Mouse (Mus musculus): ENCODE data around the gene Ccdc84.
"Not testable (repeated sequence)": the region's sequence is repeated elsewhere in the genome, so short reads cannot be mapped to it uniquely, and the experiment has no call there.

Ccdc84 gene

DNA sequence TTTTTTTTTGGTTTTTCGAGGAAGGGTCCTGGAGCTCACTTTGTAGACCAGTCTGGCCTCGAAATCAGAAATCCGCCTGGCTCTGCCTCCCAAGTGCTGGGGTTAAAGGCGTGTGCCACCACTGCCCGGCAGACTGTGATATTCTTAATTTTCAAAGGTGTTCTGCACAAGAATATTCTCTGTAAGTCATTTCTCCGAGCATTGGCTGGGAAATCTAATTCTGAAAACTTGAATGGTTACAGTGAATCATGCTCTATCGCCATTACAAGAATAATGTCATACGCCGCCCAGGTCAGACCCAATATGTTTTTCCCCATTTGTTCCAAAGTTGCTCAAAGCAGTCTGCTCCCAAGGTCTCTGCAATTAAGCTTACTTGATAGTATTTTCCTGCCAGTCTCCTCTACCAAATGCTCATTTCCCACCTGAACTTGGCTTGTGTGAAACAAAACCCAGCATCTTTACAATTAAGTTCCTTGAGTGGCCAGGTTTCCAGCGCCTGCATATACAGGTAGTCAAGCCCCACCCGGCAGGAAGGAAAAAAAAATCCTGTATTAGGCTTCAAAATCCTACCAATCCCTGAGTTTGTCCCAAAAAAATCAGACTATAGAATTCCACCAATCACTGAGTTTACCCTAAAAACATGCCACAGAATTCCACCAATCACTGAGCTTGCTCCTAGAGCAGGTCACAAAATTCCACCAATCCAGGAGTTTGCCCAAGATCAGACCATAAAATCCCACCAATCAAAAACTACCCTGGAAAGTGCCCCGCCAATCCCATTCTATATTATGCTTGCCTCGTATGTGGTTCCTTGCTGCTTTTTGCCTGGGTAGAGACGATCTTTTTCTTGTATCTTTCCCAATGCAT lies at the start of gene Ccdc84:
Gene Ccdc84 (minus strand): TSS at position 51 of the 867 bp plus-strand sequence.
- no peak for DNase-seq (ENCODE audit: low spot score in 2 of 2)

DNA sequence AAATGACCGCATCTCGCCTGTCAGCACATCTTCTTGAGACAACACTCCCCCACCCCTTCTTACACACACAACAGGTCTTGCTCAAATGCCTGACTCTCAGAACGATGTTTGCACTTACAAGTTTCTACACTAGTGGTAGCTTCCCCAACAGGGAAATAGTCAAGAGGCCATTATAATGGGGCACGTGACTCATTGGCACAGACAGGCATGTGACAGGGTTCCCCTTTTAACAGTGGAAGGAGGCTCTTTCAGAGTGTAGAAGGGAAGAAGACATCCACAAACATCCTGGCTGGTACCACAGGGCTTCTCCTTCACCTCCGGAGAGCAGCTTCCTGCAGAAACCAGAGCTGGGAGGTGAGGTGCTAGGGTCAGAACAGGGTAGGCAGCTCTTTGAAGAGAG lies 43.6 kb upstream of the Ccdc84 start:
- DNase-seq (ENCODE audit: low spot score in 2 of 2), result no peak

DNA sequence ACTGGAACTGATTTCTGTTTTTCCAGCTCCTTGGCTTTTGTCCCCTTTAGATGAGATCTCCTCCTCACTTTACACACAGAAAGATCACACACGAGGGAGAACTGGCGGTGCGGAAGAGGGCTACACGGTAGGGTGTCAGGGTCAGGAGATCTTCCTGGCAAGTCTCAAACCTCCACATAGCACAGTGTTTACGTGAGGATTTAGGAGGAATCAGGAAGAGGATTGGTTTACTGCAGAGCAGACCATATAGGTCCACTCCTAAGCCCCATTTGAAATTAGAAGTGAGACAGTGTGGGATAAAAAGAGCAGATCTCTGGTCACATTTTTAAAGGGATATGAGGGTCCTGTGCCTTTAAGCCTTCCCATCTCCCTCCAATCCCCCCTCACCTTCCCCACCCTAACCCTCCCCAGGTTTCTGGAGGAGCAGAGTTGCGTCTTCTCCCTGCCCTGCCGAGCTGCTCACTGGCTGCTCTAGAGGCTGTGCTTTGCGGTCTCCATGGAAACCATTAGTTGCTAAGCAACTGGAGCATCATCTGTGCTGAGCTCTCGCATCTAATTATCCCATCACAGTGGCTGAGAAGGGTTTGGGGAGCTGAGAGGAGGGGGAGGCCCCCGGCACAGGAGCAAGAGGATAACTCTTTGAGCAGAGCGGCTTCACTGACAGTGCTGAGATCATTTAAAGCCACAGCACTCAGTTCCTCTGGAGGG lies 38.8 kb upstream of the Ccdc84 start:
- peak; percentile 91 to 95 for DNase-seq (ENCODE audit: low spot score in 2 of 2)

DNA sequence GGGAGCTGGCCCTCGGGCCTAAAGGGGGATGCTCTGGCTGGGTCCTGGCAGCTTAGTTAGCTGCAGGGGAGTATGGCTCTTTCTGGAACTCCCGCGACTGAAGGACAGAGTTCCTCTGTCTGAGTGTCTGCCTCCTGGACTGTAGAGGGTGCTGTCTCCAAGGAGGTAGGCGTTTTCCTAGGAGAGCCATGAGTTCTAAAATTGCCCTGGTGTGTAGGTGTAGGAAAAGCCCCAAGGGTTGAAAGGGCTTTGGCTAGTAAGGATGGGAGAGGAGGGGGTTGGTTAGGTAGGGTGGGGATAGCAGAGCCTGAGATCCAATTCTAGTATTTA lies 36.5 kb upstream of the Ccdc84 start, which contains the start of gene Upk2:
Gene Upk2 (minus strand): TSS at position 86 of the 330 bp plus-strand sequence.
- DNase-seq (ENCODE audit: low spot score in 2 of 2), result no peak

DNA sequence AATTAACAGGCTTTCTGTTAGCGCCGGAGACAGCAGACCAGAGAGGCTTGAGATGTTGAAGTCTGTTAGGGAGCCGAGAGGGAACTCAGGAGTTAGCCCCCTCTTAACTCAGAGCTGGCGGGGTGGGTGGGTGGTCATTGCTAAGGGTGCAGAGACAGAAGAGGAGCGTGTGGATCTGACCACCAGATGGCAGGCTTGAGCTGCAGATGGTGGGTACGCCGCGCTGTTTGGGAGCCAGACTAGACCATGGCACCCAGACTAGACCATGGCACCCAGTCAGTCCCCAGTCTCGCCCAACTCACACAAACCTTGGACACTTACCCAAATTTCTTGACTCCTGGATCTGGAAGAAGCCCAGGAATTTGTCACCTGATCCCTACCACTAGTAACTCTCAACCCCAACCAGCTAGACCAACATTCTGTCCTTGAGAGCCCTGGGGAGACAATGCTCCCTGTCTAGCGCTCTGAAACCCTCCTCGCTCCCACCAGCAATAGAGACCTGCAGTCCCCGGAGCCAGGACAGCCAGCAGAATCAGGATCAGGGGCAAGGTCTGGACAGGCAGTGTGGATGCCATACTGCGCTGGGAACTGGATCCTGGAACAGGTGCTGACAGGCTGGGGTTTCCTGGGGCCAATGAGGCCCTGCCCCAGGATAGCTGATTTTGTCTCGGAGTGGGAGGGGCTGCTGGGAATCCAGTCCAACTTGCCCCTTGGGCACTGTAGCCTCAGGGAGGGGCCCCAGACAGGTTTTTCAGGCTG lies 35.9 kb upstream of the Ccdc84 start:
- DNase-seq (ENCODE audit: low spot score in 2 of 2), result peak in 1 of 2 experiments; percentile 87

DNA sequence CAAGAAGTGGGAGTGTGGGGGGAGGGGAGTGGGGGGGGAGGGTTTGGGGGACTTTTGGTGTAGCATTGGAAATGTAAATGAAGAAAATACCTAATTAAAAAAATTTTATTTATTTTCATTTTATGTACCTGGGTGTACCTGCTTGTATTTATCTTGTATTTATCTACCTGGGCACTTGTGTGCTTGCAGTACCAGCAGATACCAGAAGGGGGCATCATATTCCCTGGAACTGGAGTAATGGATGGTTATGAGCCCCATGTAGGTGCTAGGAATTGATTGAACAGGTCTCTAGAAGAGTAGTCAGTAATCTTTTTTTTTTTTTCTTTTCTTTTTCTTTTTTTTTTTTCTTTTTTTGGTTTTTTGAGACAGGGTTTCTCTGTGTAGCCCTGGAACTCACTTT lies 32.0 kb upstream of the Ccdc84 start:
- DNase-seq (ENCODE audit: low spot score in 2 of 2), result no peak

DNA sequence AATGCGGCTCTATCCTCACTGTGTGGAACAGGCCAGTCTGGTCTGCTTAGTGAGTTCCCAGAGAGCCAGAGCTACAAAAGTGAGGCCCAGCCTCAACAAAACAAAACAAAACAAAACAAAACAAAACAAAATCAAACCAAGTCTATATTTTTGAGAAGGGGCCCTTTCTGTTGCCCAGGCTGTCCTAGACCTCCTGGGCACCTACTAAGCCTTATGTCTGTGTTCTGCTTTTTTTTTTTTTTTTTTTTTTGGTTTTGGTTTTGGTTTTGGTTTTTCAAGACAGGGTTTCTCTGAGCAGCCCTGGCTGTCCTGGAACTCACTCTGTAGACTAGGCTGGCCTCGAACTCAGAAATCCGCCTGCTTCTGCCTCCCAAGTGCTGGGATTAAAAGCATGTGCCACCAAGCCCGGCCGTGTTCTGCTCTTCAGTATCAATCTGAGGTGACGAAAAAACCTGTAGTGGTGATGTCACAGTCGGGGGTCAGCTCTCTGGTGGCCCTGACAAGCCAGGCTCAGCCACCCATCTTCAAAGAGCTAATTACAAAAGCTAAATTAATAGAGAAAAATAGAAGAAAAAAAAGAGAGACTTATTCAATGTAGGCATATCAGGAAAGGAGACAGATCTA lies 26.1 kb upstream of the Ccdc84 start:
- DNase-seq (ENCODE audit: low spot score in 2 of 2), result not testable (repeated sequence)

DNA sequence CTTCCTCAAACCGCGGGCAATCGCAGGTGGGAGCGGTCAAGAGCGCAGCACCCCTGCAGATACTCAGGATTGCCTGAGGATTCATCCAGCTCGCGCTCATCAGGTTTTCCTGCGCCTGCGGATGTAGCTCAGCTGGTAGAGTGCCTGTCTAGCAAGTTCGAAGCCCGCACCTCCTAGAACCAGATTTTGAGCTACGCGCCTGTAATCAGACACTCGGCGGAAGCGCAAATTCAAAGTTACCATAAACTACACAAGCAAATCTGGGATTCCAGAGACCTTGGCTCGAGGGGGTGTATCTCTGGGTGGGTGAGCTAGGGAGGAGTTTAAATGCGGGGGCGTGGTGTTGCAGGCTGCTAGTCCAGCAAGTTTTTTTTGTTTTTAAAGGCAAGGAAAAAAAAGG lies 22.6 kb upstream of the Ccdc84 start, which contains the start of gene Foxr1:
Gene Foxr1 (minus strand): TSS at position 176 of the 400 bp plus-strand sequence.
- DNase-seq (ENCODE audit: low spot score in 2 of 2), result no peak

DNA sequence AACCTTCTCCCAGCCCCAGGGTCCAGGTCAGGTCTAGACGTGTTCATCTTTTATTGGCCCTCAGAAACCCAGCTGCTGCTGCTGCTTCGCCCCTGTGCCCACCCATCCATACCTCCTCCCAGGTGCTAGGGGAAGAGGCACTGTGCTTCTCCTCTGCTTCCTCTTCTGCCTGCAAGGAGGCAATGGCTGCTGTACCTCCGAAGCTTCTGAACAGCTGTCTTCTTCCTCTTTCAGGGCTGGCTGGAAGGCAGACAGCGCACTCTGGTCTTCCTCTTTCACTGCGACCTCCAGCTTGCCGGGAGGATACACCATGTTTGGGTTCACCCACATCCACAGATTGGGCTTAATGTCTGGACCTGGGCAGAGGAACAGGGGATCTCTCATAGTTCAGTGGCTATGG lies 17.4 kb upstream of the Ccdc84 start:
- no peak for DNase-seq (ENCODE audit: low spot score in 2 of 2)

DNA sequence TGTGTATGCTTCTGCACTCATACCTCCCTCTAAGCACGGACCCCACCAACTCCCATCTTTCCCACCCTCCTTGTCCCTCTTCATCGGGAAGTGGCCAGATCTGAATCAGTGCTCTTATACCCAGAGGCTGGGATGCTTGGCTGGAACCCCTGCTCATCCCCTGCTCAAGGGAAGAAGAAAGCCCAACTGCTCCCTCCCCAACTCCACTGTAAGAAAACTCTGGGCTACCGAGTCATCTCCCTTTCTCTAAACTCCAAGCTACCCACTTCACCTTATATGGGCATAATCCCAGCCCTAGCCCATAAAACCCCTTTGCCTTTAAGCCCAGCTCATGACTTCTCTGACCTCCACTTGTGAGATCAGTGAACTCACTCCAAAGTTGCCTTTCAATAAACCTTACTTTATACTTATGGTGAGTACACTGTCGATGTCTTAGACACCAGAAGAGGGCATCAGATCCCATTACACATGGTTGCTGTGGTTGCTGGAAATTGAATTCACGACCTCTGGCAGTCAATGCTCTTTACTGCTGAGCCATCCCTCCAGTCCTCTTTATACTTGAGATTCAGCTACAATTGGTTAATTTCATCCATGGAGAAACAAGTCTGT lies 14.3 kb upstream of the Ccdc84 start:
- DNase-seq (ENCODE audit: low spot score in 2 of 2), result no peak

DNA sequence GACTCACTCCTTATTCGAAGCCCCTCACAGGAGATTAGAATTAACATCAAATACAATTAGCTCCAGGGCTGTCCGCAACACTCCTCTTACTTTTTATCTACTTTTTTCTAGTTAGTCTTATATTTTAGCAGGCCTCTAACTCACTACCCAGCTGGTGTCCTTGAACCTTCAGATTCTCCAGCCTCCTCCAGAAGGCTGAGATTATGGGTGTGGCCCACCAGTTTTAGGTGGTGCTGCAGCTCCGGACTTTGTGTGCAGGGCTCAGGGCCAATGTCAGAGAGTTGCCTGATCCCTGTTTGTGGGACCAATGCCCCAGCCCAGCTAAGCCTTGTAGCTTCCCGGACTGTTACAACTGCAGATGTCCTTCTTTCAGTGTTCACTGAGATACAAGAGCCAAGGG lies 5.2 kb upstream of the Ccdc84 start:
- no peak for DNase-seq (ENCODE audit: low spot score in 2 of 2)

DNA sequence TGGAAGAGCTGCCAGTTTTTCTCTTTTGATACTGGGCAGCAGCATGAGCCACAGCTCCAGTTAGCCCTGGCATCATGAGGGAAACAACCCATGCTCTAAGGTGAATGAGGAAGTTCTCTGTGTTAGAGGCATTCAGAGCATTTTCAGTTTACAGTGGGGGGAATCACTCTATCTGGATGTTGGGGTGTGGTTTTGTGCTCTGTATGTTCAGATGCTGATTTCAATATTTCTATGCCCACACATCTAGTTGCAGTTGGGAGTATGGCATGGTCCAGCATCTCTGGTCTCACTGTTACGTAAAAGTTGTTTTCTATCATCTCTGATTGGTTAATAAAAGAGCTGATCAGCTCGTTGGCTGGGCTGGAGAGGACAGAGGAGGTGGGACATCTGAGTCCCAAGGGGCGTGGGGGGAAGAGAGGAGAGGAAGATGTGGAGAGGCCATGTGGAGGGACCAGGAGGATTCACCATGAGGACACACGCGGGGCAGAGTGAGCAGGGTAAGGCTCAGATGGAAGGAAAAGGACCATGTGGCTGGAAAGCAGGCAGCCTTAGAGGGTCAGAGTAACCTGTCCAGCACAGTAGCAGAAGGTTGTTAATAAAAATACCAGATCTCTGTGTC lies 2.0 kb upstream of the Ccdc84 start:
- no peak for DNase-seq (ENCODE audit: low spot score in 2 of 2)

DNA sequence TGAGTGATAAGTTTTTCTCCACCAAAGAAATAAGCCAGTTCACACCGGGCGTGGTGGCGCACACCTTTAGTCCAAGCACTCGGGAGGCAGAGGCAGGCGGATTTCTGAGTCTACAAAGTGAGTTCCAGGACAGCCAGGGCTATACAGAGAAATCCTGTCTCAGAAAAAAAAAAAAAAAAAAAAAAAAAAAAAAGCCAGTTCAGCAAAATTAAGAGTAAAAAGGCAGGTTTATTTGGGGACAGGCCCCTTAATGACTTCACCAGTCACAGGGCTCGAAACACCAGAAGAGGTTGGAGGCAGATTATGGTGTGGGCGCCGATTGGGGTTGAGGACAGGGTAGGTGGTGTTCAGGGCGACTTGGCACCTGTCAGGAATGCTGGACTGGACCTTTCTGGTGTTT lies 1.4 kb upstream of the Ccdc84 start:
- DNase-seq (ENCODE audit: low spot score in 2 of 2), result not testable (repeated sequence)

DNA sequence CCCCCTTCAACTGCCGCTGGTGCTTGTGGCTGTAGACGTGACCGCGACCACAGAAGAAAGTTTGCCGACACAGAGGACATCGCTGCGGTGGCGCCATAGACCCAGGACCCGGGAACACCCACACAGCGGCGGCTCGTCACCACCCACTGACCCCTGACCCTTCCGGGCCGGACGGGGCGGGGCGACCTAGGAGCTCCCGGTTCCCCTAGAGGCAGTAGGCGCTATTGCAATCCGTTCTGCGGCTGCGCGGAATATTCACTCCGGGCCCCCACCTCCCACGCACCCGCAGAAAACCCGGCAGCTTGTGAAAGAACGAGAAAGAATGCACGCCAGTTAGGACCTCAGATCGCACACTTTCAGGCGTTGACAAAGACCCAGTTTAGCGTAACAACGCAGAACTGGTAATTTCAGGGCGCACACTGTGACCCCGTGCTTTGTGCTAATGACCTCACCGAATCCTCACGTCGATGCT lies 441 bp downstream of the Ccdc84 start:
- DNase-seq (ENCODE audit: low spot score in 2 of 2), result peak; percentile 85 to 97

DNA sequence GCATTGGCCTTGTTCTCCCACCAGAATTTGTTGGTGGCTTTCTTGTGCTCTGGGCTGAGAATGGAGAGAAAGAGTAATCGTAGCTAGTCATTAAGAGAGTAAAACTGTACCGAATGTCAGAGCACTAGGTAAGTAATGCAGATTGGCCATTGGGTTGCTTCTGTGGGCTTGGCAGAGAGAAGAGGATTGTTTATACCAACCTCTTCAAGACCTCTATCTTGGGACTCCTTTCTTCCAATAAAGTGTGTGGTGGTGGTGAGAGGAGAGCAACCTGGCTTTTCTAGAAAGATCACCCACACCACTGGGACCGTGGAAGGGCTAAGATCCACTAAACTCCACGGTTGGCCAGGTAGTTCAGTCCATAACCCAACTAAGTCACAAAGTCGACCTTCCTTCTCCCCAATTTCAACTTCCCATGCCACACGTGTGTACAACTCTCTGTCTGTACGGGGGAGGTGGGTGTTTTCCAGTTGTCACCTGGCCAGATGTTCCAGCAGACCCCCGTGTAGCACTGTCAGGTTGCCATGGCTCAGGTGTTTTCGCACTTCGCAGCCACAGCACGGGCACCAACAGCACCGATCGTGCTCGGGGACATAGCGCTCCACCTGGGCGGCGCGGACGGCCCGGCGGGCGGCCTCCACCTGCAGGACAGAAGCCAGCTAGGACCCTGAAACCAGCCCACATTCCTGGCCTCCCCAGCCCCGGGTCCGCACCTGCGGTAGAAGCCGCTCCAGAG lies 1.0 kb downstream of the Ccdc84 start:
- peak in 1 of 2 experiments; percentile 27 for DNase-seq (ENCODE audit: low spot score in 2 of 2)

DNA sequence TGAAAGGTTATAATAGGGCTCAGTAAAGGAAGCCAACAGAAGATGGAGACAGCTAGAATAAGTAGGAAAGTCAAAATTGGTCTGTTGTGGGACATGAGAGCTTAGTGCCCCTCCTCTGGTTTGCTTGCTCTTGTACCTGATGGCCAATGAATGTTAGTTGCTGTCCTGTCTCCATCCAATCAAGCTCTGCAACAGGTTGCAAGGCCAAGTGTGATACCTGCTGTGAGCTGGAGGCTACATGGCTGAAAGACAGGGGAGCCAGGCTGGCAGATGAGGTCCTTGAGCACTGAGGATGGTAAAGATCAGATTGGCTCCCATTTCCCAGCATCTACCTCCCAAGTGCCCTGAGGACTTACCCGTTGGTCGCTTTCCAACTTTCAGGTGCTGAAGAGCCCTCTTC lies 5.6 kb downstream of the Ccdc84 start:
- DNase-seq (ENCODE audit: low spot score in 2 of 2), result no peak

DNA sequence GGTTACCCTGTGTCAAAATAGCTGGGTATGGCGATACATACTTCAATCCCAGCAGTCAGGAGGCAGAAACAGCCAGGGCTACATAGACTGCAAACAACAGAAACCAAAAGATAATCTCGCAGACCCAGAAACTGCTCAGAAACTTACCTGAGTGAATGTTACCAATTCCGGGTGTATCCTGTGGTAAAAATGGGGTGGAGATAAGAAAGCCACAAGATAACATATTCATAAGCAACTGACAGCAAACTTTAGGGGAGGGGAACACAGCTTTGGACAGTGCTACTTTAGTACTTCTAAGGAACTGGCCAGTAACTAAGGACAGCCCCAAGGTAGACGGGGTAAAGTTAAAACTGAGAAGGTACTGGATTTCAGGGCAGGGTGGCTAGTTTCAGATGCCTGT lies 6.1 kb downstream of the Ccdc84 start:
- no peak for DNase-seq (ENCODE audit: low spot score in 2 of 2)

DNA sequence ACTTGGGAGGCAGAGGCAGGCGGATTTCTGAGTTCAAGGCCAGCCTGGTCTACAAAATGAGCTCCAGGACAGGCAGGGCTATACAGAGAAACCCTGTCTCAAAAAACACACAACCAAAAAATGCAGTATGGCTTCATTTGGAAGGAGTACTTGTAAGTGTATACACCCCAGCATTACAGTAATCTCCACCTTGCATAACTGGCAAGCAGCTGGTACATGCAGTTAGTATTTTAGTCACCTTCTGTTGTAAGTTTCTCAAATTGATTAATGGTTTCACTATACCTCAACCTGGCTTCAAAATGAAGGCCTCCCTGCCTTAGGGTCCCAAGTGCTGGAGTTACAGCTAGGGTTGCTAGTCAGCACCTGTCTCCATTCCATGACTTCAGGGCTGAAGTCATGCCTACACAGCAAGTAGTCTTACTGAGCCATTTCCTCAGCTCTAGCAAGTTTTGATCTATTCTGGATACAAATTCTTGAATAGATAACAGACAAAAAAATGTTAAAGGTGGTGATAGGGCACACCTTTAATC lies 6.7 kb downstream of the Ccdc84 start:
- no peak for DNase-seq (ENCODE audit: low spot score in 2 of 2)

DNA sequence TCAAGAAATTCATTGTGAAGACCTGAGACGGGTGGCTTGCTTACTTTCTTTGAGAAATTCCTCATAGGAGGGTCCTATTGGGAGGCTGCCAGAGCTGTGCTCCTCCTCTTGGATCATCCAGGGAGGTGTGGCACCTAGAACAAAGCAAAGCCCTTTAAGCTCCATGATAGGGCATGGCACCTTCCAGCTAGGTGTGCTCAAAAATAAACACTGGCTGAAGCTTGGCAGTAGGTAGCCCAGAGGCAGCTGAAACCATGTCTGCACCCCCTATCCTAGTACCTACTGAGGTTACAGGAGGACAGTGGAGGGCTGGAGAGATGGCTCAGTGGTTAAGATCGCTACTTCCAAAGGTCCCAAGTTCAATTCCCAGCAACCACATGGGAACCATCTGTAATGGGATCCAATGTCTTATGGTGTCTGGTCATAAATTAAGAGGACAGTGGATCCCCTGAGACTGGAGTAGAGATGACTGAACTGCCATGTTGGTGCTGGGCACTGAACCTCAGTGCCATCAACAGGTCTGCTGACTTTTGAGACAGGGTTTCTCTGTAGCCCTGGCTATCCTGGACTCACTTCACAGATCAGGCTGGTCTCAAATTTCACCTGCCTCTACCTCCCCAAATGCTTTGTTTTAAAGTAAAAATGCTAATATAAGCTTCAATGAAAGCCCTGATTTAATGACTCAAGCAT lies 7.6 kb downstream of the Ccdc84 start:
- no peak for DNase-seq (ENCODE audit: low spot score in 2 of 2)
